Mouse (Mus musculus) cerebellum, adult 2 months (tissue): ENCODE results near the gene Slc26a10.

ENCODE experiments used
- CTCF ChIP-seq: fragments of 200-500 bp; IDR thresholded peaks from 2 replicates; pipeline ENCODE4 v1.5.1; 2011; ENCODE audit warnings: low read depth, mild to moderate bottlenecking, control low read depth, low read length, moderate library complexity, borderline replicate concordance; ENCODE audit not compliant: insufficient read depth
- POLR2A ChIP-seq: fragments of 200-500 bp; IDR thresholded peaks from 2 replicates; pipeline ENCODE4 v1.6.1; 2011; ENCODE audit warnings: low read length, control low read depth, borderline replicate concordance; ENCODE audit not compliant: insufficient read depth

GRCm38 (mm10) chr10:127153323-127153722, 27.1 kb downstream of the Slc26a10 start:
- TF ChIP-seq CTCF (no peak), POLR2A (no peak)
